Mouse (Mus musculus): ENCODE measurements around the gene Rab11fip5. TPM values are rescaled to one million over a fixed set of nuclear protein-coding genes. Genes with fewer than 3 reads are reported as not detected.

Rab11fip5 gene
- polyA plus RNA-seq, 1 experiment from 2014 or later = 21.1 TPM

Small RNA genes within 50 kb of the gene (microRNA-seq; reads per million reads assigned to microRNA genes)
- not detected for gene Mir705

Other genes with a start within 250 kb of the Rab11fip5 start
- 25.3 and 28.7 TPM in 2 replicates for gene Spr, start 236.9 kb downstream of the Rab11fip5 start, polyA plus RNA-seq (2015; fragmentation: Nextera tagmentation; extraction: Ambion mirVana)
- 0.75 and 1.2 TPM in 2 replicates for gene Emx1, start 187.2 kb downstream of the Rab11fip5 start, polyA plus RNA-seq (2015; fragmentation: Nextera tagmentation; extraction: Ambion mirVana)
- gene Sfxn5, start 41.2 kb downstream of the Rab11fip5 start, polyA plus RNA-seq (2015; fragmentation: Nextera tagmentation; extraction: Ambion mirVana) = 27.6 and 41.3 TPM in 2 replicates
- not detected in 2 replicates for gene Noto, start 49.3 kb upstream of the Rab11fip5 start, polyA plus RNA-seq (2015; fragmentation: Nextera tagmentation; extraction: Ambion mirVana)
- gene Smyd5, start 57.4 kb upstream of the Rab11fip5 start, polyA plus RNA-seq (2015; fragmentation: Nextera tagmentation; extraction: Ambion mirVana) = 73.3 and 78.2 TPM in 2 replicates
- 573 and 593 TPM in 2 replicates for gene Cct7, start 76.9 kb upstream of the Rab11fip5 start, polyA plus RNA-seq (2015; fragmentation: Nextera tagmentation; extraction: Ambion mirVana)
- gene Pradc1, start 77.3 kb upstream of the Rab11fip5 start, polyA plus RNA-seq (2015; fragmentation: Nextera tagmentation; extraction: Ambion mirVana) = 19.8 and 24.7 TPM in 2 replicates
- gene Fbxo41, start 128.4 kb upstream of the Rab11fip5 start, polyA plus RNA-seq (2015; fragmentation: Nextera tagmentation; extraction: Ambion mirVana) = 11.4 and 11.7 TPM in 2 replicates
- not detected in 2 replicates for gene Egr4, start 139.0 kb upstream of the Rab11fip5 start, polyA plus RNA-seq (2015; fragmentation: Nextera tagmentation; extraction: Ambion mirVana)
- 4.5 and 5.0 TPM in 2 replicates for gene Alms1, start 212.9 kb upstream of the Rab11fip5 start, polyA plus RNA-seq (2015; fragmentation: Nextera tagmentation; extraction: Ambion mirVana)

Measured in midbrain, embryonic 16.5 days (tissue).